Mouse (Mus musculus) 3134 (cell line): ENCODE measurements around the gene Rftn2.
A peak's percentile ranks its signal among the peaks of the same experiment; 100 is the strongest.

ENCODE experiments used
- DNase-seq: peaks from one replicate; pipeline ENCODE4 v3.0.0-alpha.2; 2011; ENCODE audit warnings: low spot score; ENCODE audit not compliant: insufficient read length; ENCODE audit errors: extremely low read depth

The Rftn2 gene

DNA sequence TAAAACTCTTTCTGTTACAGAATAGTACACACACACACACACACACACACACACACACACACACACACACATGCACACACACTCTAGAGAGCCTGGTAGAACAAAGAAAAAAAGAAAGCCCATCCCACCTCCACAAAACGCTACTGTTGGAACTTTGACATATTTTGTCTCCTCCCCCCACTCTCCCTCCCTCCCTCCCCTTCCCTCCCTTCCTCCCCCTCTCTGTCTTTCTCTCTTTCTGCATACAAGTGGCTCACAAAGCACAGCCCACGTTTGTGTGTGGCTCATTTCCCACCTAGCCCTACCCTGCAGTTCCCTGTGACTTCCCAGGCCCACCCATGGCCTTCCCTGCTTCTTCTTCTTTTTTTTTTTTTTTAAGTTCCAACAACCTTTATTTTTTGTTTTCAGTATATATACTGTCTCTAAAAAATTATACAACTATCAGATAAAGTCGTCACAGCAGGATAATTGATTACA, 52.0 kb downstream of the Rftn2 start:
- no peak for DNase-seq

DNA sequence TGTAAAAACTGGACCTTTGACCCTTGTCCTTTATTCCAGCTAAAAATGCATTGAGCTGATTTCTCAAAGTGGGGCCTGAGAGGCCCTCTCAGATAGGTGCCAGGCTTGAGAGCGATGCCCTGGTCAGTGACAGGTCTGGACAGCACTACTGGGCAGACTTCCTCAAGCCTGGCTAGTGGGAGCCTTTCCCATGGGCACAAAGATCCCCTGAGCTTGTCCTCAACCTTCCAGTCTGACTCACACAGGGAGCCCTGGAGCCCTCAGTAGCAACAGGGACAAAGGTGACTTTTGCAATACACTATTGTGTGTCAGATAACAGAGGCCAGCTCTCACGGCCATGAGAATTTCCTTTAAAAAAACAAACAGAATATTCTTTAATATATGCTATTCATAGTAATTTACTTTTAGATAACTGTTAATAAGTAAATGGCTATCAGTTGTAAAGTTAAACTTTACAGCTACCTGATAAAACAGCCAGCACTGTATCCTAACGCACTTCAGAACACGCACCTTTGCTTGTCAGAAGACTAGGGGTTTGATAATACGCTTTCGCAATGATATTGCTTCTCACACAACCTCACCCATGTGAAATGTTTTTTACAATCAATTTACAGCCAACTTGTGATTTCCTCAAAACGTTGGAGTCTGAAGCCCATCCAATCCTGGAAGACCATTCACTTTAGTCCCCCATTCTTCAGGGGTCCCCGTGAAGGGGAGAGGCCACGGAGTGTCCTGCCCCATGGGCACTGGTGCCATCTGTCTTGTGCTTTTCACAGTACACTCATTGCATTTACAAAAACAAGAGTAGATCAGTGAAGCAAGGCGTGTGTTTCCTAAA, 52.6 kb downstream of the Rftn2 start:
- DNase-seq: no peak

DNA sequence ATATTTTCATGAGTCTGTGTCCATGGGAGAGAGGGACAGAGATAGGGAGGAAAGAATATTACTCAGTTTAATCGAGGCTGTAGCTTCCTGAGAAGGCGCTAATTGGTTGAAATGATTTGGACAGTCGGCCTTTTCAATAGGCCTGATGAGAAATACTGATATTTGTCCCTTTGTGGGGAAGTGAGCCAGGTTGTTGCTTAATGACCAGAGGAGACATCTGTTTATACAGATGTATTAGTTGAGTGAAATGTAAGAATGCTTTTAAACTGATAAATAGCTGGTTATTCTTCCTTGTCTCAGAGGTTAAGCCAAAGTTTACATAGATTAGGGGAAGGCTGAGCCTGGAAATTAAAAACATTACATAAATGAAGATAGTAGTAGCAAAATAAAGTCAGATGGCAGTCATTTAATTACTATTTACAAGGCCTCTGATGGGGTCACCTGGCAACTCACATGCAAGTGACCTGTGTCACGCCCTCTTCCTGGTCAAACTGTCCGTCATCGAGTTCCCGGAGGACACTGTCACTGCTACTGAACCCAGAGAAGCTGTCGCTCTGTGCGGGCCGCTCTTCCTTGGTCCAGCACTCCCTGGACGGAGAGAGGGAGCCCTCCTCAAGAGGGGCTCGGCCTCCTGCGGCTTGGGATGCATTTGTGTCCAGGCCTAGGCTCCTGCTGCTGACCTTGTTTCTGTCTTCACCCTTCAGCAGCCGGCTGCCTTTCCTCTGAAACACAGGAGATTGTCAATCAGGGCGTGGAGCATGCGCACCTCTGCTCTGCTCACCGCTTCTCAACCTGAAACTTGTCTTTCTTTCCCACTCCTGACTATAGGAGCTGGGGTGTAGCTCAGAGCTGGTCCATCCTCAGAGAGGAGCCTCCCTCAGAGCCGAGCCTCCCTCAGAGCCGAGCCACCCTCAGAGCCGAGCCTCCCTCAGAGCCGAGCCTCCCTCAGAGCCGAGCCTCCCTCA, 54.9 kb downstream of the Rftn2 start:
- no peak for DNase-seq

DNA sequence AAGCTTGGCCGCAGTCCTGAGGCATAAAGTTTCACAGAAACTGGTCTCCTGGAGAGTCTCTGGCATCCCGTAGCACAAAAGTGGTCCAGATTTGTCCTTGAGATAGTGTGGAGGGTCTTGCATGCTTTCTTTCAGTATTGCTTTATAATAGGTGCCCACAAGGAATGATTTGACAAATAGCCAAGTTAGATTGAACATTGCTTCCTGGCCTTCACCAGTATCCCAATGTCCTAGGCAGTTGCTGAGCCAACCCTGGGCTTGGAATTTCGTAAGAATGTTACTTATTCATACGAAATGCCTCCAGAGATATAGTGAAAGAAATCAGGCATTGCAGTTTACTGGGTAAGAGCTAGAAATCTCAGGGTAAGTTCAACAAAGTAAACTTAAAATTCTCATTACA, 58.0 kb downstream of the Rftn2 start:
- no peak for DNase-seq

DNA sequence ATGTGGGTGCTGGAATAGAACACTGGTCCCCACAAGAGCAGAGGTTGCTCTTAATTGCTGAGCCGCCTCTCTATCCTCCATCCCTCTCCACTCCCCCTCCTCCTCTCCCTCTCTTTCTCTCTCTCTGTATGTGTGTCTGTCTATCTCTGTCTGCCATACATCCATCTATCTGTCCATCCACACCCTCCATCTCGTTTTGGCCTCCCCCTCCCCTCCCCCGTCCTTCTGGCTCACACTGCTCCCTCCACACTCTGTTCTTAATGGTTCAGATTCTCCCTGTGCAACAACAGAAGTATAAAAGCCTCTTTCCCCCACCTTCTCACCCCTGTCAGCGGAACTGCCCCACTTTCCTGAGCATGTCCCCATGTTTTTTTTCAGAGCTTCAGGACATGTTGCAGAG, 59.0 kb downstream of the Rftn2 start:
- no peak for DNase-seq

DNA sequence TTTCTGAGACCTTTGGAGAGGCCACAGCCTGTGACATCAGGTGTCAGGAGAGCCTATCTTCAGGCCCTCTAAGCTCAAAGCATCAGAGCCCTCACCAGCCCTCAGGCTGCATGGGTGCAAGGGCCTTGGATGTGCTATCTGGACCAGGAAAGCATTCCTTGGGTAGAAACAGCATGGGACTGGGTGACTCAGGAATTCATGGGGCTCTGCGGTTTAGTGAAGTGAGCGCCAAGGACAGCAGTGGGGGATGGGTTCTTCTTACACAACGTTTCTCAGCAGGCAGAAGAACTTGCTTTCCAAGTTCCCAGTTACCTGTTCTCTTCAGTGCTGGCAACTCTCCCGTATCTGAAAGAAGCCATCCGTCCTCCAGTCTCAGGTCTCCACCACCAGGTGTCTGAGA, 62.6 kb downstream of the Rftn2 start:
- peak; percentile 78 for DNase-seq

DNA sequence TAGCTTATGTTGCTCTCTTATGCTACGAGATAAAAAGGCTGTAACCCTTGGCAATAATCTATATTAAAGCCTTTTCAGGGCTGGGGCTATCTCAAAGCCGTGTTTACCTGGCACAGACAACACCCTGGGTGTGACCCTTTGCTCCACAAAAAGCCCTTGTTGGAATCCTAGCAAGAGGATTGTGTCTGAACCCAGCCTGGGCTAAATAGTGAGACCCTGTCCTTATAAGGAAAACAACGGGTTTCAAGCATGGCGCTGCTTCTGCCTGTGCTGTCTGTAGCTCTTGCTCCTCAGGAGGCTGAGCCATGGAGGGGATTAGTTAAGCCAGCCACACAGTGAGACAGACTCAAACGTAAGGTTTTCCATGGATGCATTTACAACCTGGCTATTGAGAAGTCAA, 63.8 kb downstream of the Rftn2 start:
- DNase-seq: no peak

DNA sequence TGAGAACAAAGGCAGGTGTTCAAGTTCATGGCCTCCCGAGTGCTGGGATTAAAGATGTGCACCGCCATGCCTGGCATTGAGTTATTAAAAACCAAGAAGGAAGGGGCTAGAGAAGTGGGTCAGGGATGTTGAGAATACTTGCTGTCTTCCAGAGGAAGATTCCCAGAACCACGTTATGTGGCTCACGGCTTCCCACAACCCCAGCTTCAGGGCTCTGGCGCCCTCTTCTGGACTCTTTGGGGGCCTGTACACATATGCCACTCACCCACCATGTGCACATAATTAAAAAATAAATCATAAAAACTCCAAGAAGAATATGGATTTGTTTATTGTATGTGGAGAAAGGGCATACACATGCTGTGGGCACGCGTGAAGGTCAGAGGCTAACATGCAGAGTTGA, 64.7 kb downstream of the Rftn2 start:
- DNase-seq: peak; percentile 20

DNA sequence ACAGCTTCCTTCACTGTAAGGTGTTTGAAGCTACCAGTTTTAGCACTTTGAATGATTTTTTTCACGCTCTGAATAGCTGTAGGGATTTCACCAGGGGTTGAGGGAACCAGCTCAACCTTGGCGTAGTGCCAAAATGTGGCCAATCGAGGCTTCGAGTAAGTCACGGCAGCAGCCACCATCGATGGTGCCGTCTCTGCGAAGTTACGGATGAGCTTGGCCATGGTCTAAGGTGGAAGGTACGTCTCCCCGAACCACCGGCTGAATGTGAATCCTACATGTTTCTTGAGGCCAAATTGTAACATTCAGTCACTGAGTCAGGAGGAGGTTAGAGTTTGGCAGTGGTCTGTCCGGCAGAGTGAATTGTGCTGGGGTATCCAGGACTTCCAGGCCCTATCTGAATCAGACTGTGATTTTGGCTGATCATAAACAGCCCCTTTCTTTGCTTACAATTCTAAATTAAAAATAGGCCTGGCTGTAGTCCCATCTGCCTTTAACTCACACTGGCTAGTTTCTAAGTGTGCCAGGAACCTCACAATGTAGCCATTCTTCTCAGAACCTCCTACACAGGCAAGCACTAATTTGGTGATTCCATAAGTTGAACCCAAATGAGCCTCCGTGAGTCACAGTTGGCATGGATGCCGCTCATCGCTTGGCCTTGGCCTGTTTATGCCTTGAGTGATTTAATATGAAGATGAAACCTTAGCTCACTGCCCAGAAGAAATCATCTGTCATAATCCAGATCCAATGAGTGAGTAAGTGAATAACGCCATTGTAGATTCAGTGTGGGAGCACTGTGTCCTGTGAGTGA, 65.5 kb downstream of the Rftn2 start:
- DNase-seq: peak; percentile 70

DNA sequence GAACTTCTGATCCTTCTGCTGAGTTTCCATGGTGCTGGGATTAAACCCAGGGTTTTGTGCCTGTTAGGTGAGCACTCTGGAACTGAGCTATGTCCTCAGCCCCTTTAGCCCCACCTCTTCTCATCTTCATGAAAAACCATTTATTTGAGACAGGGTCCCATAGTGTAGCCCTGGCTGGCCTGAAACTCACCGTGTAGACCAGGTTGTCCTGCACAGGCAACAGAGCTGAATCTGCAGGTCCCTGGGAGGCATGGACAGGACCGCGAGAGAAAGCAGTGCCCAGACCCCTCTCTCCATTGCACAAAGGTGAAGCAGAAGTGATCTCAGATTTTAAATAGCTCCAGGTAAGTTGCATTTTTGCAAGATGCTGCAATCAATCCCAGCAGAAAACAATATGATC, 66.4 kb downstream of the Rftn2 start:
- no peak for DNase-seq

DNA sequence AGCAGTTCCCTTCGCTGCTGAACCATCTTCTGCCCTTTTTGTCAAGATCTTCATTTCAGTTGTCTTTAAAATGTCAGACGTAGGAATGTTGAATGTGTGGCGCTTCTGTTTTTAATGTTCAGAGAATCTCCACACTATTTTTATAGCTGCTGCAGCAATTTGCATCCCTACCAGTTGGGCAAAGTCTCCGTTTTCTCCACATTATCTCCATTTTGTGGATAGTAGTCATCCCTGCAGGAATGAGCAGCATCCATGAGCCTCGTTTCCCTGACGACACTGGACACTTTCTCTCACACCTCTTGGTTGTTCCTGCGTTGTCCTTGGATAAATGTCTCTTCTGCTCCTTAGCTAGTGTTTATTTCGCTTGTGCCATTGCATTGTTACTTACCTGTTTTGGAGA, 67.8 kb downstream of the Rftn2 start:
- no peak for DNase-seq

DNA sequence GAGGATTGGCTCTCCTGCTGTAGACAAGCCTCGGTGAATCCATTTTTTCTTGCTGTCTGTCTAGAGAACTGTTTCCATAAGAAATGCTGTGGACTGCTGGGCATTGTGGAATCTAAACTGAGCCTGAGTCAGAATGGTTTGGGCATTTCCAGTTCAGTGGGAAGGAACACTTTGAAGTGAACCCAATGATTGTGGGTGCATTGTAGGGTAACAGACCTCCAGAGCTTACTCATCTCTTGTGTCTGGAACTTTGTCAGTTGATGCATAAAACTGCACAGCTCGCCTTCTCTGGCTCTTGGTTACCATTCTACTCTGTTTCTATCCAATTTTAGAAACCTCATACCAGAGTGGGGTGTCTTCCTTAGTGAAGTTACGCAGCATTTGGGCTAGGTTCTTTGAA, 68.4 kb downstream of the Rftn2 start:
- DNase-seq: no peak

DNA sequence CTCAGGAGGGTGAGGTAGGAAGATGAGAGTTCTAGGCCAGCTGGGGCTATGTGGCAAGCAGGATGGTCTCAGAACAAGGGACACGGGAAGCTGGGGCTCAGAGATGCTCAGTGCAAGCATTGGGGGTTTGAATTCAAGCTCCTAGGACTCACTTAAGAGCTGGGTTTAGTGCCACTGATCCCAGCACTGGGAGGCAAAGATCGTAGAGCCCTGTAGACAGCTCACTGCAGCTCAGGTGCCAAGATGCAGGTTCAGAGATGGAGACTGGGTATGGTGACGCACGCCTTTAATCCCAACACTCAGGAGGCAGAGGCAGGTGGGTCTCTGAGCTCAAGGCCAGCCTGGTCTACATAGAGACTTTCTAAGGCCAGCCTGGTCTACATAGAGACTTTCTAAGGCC, 69.3 kb downstream of the Rftn2 start:
- DNase-seq: no peak

DNA sequence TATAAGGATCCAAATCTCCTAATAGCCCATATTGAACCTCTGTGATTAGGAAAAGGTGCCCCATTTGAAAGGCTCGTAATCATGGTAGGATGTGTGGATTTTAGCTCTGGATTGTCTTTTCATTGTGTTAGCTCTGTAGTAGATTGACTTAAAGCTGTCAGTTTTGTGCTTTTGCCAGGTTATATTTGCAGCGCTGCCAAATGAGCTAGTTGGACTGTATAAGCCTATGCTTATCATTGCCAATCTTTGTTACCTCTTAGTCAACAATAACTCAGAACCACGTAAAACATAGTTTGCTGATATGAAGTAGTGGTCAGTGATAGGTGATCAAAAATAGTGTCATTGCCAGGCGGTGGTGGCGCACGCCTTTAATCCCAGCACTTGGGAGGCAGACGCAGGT, 81.0 kb downstream of the Rftn2 start:
- no peak for DNase-seq

DNA sequence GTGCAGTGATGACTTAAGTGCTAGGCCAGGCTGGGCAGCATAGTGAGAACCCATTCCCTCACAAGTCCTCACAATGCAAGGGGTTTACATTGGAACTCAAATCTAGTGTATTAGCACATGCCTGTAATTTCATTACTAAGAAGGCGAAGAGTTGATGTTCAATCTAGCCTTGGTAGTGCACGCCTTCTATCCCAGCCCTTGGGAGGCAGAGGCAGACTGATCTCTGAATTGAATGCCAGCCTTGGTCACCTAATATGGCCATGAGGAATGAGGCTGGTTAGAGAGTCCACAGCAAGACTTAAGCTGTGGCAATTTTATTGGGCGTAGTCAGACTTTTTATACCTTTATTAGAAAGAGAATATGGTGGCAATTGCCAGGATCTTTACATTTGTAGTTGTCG, 82.2 kb downstream of the Rftn2 start:
- DNase-seq: no peak

DNA sequence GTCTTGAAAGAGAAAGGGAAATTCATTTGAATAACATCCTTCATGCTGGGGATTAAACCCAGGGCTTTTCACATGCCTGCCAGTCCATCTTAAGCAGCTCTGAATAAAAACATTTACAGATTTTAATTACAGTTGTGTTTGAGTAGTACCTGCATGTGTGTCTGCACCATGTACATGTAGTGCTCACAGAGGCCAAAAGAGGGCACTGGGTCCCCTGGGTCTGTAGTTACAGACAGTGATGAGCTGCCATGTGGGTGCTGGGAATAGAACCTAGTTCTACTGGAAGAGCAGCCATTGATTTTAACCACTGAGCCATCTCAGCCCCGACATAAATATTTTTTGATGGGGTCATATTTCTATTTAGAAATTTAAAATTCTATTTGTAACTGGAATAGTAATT, 90.7 kb downstream of the Rftn2 start:
- no peak for DNase-seq

DNA sequence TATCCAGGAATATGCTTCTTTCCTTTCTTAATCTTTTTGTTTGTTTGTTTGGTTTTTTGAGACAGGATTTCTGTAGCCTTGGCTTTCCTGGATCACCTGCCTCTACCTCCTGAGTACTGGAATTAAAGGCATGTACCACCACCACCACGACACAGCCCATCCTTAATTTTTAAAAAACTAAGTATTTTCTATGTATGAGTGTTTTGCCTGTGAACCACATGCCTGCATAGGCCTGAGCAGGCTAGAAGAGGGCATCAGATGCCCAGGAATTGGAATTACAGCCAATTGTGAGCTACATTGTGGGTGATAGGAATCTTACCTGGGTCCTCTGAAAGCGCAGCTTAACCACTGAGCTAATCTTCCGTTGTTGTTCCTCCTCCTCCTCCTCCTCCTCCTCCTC, 92.3 kb downstream of the Rftn2 start:
- DNase-seq: no peak

DNA sequence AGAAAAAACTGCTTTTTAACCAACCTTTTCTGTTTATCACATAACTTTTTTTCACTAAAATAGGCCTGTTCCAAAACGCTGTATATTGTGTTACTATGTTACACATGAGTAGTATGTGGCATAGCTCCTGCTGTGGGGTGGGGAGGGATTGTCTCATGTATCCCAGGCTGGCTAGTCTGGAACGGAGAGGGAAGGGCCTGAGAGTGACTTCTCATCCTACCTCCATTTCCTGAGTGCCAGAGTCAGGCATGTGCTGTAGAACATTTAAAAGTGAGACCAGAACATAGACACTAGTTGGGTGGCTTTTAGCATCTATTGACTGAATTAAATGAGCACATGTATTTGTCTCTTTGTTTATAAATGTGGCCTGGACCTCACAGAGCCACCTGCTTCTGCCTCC, 93.4 kb downstream of the Rftn2 start:
- DNase-seq: no peak

DNA sequence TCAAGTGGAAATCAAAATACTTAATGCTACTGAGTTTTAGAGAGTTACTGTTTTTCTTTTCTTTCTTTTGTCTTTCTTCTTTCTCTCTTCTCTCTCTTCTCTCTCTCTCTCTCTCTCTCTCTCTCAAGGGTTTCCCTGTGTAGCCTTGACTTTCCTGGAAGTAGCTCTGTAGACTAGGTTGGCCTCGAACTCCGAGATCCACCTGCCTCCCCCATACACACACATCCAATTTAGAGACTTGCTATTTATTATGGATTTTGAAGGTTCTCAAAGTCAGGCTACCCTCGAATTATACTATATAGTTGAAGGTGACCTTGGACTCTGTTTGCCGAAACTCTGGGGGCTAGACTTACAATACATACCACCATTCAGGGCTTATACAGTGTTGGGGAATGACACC, 94.3 kb downstream of the Rftn2 start:
- no peak for DNase-seq

DNA sequence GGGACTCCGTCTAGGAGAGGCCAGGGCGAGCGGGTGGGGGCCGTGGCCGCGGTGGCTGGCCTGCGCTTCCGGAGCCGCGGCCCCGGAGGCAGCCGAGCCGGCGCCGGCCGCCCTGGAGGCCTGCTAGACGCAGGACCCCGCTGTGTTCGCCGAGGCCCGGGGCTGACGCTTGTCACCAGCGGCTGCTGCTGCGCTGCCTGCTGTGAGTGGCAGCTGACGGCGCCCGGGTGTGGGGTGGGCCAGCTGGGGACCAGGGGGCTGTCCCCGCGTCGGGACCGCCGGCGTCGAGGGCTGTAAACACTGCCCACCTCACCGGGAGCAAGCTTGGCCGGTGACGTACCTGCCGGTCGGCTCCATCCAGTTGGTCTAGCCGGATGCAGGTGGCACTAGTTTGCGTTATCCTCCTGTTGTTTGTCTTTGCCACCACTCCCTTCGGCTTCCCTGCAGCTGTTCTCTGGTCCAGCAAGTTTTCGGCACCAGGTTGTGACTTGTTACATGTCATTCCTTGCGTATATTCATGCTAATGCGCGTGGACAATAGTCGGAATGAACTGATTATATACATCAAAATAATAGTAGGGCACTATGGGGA, 95.1 kb downstream of the Rftn2 start:
- peak; percentile 81 for DNase-seq
